Mouse (Mus musculus): ENCODE results near the gene Crx. TPM values are rescaled to one million over a fixed set of nuclear protein-coding genes. Genes with fewer than 3 reads are reported as not detected.

The Crx gene
- polyA plus RNA-seq, 1 experiment from 2014 or later: not detected

- Histone ChIP-seq H3K4me1 (replicated peaks) (no peaks in the 10 kb centered on the region), H3K27me3 (no peaks in the 10 kb centered on the region), H3K9me3 (0 out of 2 replicates have a peak, but pooled peaks cover 9% of the 10 kb centered on the region), H3K9ac (replicated peaks) (no peak overlapping the region), H3K27ac (no peak overlapping the region), H3K4me2 (no peak overlapping the region), H3K36me3 (no peaks in the 10 kb centered on the region), H3K4me3 (replicated peaks) (no peak overlapping the region)
- 85% methylated on average over 4 of the region's 4 CpGs for WGBS
- no peak for ATAC-seq (ENCODE audit: insufficient number of reproducible peaks, insufficient read depth, low FRiP score, low TSS enrichment, low read depth)
Measured at GRCm38 (mm10) chr7:15864104-15864503, 15.7 kb downstream of the Crx start.

- H3K36me3 ChIP-seq: no peaks in the 10 kb centered on the region
- H3K9ac ChIP-seq (replicated peaks): no peak overlapping the region
- 0 out of 2 replicates have a peak, but pooled peaks cover 6% of the 10 kb centered on the region for H3K9me3 ChIP-seq
- H3K4me2 ChIP-seq: no peak overlapping the region
- 41% methylated on average over 2 of the region's 2 CpGs for WGBS
- H3K27ac ChIP-seq: no peak overlapping the region
- H3K4me1 ChIP-seq (replicated peaks): no peaks in the 10 kb centered on the region
- no peak for ATAC-seq (ENCODE audit: insufficient number of reproducible peaks, insufficient read depth, low FRiP score, low TSS enrichment, low read depth)
- no peaks in the 10 kb centered on the region for H3K27me3 ChIP-seq
- H3K4me3 ChIP-seq (replicated peaks): no peak overlapping the region
Measured at GRCm38 (mm10) chr7:15859657-15860056, 20.1 kb downstream of the Crx start.

- no peak within 1 kb of the TSS for H3K4me2 ChIP-seq
- WGBS: 86% methylated on average over 3 of the region's 3 CpGs
- no peak within 1 kb of the TSS for H3K4me3 ChIP-seq (replicated peaks)
- ATAC-seq (ENCODE audit: insufficient number of reproducible peaks, insufficient read depth, low FRiP score, low TSS enrichment, low read depth): no peak
- H3K36me3 ChIP-seq: no peaks in the 10 kb centered on the region
- no peak within 1 kb of the TSS for H3K9ac ChIP-seq (replicated peaks)
- H3K4me1 ChIP-seq (replicated peaks): no peaks in the 10 kb centered on the region
- no peaks in the 10 kb centered on the region for H3K27me3 ChIP-seq
- H3K27ac ChIP-seq: no peak within 1 kb of the TSS
- peaks cover 44% of the 10 kb centered on the region for H3K9me3 ChIP-seq
Measured at GRCm38 (mm10) chr7:15839578-15839977, 40.2 kb downstream of the Crx start, which contains the start of gene Obox6. TSS of gene Obox6 (minus strand) at chr7:15839678.

Other genes with a start within 250 kb of the Crx start
- not detected in 2 replicates for gene Obox3, start 240.1 kb downstream of the Crx start, polyA plus RNA-seq (2016; fragmentation: Nextera tagmentation; extraction: Ambion mirVana)
- not detected in 2 replicates for gene Obox5, start 129.8 kb downstream of the Crx start, polyA plus RNA-seq (2016; fragmentation: Nextera tagmentation; extraction: Ambion mirVana)
- gene Obox6, start 40.3 kb downstream of the Crx start, polyA plus RNA-seq (2016; fragmentation: Nextera tagmentation; extraction: Ambion mirVana): not detected in 2 replicates
- gene Crxos, start 2.6 kb upstream of the Crx start, polyA plus RNA-seq (2016; fragmentation: Nextera tagmentation; extraction: Ambion mirVana): not detected in 2 replicates
- gene Selenow, start 42.4 kb upstream of the Crx start, polyA plus RNA-seq (2016; fragmentation: Nextera tagmentation; extraction: Ambion mirVana): 912 and 933 TPM in 2 replicates
- gene Nop53, start 66.1 kb upstream of the Crx start, polyA plus RNA-seq (2016; fragmentation: Nextera tagmentation; extraction: Ambion mirVana): 187 and 192 TPM in 2 replicates
- 10.0 and 12.4 TPM in 2 replicates for gene Ehd2, start 87.6 kb upstream of the Crx start, polyA plus RNA-seq (2016; fragmentation: Nextera tagmentation; extraction: Ambion mirVana)
- gene Bicra, start 168.0 kb upstream of the Crx start, polyA plus RNA-seq (2016; fragmentation: Nextera tagmentation; extraction: Ambion mirVana): 9.0 and 9.4 TPM in 2 replicates
- gene Zfp541, start 181.8 kb upstream of the Crx start, polyA plus RNA-seq (2016; fragmentation: Nextera tagmentation; extraction: Ambion mirVana): 0.08 TPM in 1 of 2 replicates, not detected in the other
- 181 and 202 TPM in 2 replicates for gene Napa, start 218.5 kb upstream of the Crx start, polyA plus RNA-seq (2016; fragmentation: Nextera tagmentation; extraction: Ambion mirVana)
- gene Kptn, start 239.9 kb upstream of the Crx start, polyA plus RNA-seq (2016; fragmentation: Nextera tagmentation; extraction: Ambion mirVana): 30.7 and 33.3 TPM in 2 replicates
- gene Slc8a2, start 249.9 kb upstream of the Crx start, polyA plus RNA-seq (2016; fragmentation: Nextera tagmentation; extraction: Ambion mirVana): 0.18 and 0.20 TPM in 2 replicates